Mouse (Mus musculus): ENCODE results near the gene Notch1. TPM values are rescaled to one million over a fixed set of nuclear protein-coding genes. Genes with fewer than 3 reads are reported as not detected.
A peak's percentile ranks its signal among the peaks of the same experiment; 100 is the strongest.

The Notch1 gene
- polyA plus RNA-seq, 1 experiment from 2014 or later, result 29.5 TPM

DNA sequence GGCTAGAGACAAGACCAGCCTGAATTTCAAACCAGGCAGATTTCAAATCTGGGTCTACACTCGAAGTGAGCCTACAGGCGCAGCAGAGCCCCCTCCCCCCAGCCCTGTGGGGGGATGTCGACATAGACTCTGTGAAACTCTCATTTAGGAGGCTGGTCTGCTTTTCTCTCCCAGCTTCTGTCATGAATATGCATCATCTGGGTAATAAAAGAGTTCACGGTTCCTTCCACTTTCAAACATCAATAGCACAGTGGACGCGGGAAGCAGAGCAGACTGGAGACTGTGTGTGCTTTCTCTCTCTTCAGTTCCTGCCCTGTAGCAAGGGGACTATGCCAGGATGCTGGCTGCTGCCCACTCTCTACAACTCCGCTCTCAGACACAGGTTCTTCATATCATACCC, 30.8 kb downstream of the Notch1 start:
- Histone ChIP-seq H3K4me1 (ENCODE audit: control insufficient read depth, insufficient read depth, low read length) (peaks cover 79% of the 10 kb centered on the region), H3K9me3 (ENCODE audit: control insufficient read depth, low read depth, low read length) (no peaks in the 10 kb centered on the region), H3K4me2 (replicated peaks; ENCODE audit: low read depth, low read length) (no peak overlapping the region), H3K36me3 (ENCODE audit: control insufficient read depth, insufficient read depth, low read length) (peaks cover 27% of the 10 kb centered on the region), H3K27ac (ENCODE audit: low read length) (no peak overlapping the region), H3K27me3 (ENCODE audit: control insufficient read depth, insufficient read depth, low read length) (no peaks in the 10 kb centered on the region), H3K4me3 (ENCODE audit: low read depth, low read length) (no peak overlapping the region), H3K9ac (replicated peaks; ENCODE audit: low read depth, low read length) (no peak overlapping the region)
- 46% methylated on average over 7 of the region's 7 CpGs for WGBS
- ATAC-seq (ENCODE audit: insufficient number of reproducible peaks, insufficient read depth, low FRiP score, low read depth), result no peak

DNA sequence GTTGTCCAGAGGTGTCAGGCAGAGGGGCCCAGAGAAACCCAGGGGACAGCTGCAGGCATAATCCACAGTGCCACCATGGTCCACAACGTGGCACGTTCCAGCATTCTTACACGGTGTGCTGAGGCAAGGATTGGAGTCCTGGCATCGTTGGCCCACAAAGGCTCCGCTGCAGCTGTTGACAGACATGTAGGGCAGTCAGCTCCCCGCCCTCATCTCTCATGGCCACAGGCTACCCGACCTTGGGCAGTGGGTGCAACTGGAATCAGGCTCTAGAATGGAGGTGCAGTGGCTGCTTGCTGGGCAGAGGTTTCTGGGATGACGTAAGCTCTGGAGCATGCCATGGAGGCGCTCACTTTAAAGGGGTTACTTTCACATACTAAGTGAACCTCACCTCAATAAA, 31.2 kb downstream of the Notch1 start:
- Histone ChIP-seq H3K36me3 (ENCODE audit: control insufficient read depth, insufficient read depth, low read length) (peaks cover 29% of the 10 kb centered on the region), H3K27me3 (ENCODE audit: control insufficient read depth, insufficient read depth, low read length) (no peaks in the 10 kb centered on the region), H3K9ac (replicated peaks; ENCODE audit: low read depth, low read length) (no peak overlapping the region), H3K4me2 (replicated peaks; ENCODE audit: low read depth, low read length) (no peak overlapping the region), H3K4me3 (ENCODE audit: low read depth, low read length) (no peak overlapping the region), H3K4me1 (ENCODE audit: control insufficient read depth, insufficient read depth, low read length) (peaks cover 77% of the 10 kb centered on the region), H3K9me3 (ENCODE audit: control insufficient read depth, low read depth, low read length) (no peaks in the 10 kb centered on the region), H3K27ac (ENCODE audit: low read length) (no peak overlapping the region)
- no peak for ATAC-seq (ENCODE audit: insufficient number of reproducible peaks, insufficient read depth, low FRiP score, low read depth)
- 83% methylated on average over 9 of the region's 9 CpGs for WGBS

GRCm38 (mm10) chr2:26484169-26484568, 32.3 kb downstream of the Notch1 start:
- Histone ChIP-seq H3K9ac (replicated peaks; ENCODE audit: low read depth, low read length) (no peak overlapping the region), H3K27ac (ENCODE audit: low read length) (peak overlapping the region; percentile 48; the same call in 1 of the 2 replicates), H3K4me2 (replicated peaks; ENCODE audit: low read depth, low read length) (no peak overlapping the region), H3K4me1 (ENCODE audit: control insufficient read depth, insufficient read depth, low read length) (peaks cover 66% of the 10 kb centered on the region), H3K27me3 (ENCODE audit: control insufficient read depth, insufficient read depth, low read length) (no peaks in the 10 kb centered on the region), H3K9me3 (ENCODE audit: control insufficient read depth, low read depth, low read length) (no peaks in the 10 kb centered on the region), H3K36me3 (ENCODE audit: control insufficient read depth, insufficient read depth, low read length) (peaks cover 40% of the 10 kb centered on the region), H3K4me3 (ENCODE audit: low read depth, low read length) (no peak overlapping the region)
- ATAC-seq (ENCODE audit: insufficient number of reproducible peaks, insufficient read depth, low FRiP score, low read depth), result no peak
- 92% methylated on average over 10 of the region's 10 CpGs for WGBS

DNA sequence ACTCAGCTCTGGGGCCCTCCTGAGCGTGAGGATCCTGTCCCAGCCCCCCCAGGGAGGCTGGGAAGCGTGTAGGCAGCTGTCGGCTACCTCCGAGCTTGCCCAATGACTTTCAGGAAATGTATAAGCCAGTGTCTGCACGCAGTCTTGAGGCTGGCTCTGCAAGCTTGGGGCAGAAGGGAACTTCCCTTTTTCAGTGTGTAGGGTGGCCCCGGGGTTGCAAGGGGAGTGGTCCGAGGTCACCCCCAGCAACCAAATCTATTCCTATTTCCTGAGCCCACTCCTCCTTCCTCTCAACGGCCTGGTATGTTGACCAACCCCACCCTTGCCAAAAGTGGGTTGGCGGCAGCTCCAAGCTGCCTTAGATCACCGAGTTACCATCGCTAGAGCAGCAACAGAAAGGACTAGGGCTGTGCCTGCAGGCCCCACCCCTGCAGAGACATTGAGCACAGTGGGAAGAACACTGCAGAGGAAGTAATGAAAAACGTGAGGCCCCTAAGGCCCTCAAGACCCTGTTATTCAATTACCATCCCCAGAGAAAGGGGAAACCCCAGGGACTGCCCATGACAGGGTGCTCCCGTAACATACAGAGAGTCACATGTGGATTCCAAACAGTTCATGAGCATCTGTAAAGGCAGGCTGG, 33.1 kb downstream of the Notch1 start:
- 53% methylated on average over 13 of the region's 13 CpGs for WGBS
- Histone ChIP-seq H3K4me2 (replicated peaks; ENCODE audit: low read depth, low read length) (no peak overlapping the region; the same call in 1 of the 2 replicates), H3K36me3 (ENCODE audit: control insufficient read depth, insufficient read depth, low read length) (peaks cover 48% of the 10 kb centered on the region)

GRCm38 (mm10) chr2:26482824-26483223, 33.6 kb downstream of the Notch1 start:
- Histone ChIP-seq H3K4me3 (ENCODE audit: low read depth, low read length) (no peak overlapping the region), H3K4me1 (ENCODE audit: control insufficient read depth, insufficient read depth, low read length) (peaks cover 52% of the 10 kb centered on the region), H3K27me3 (ENCODE audit: control insufficient read depth, insufficient read depth, low read length) (no peaks in the 10 kb centered on the region), H3K9ac (replicated peaks; ENCODE audit: low read depth, low read length) (no peak overlapping the region), H3K27ac (ENCODE audit: low read length) (peak overlapping the region; percentile 79), H3K4me2 (replicated peaks; ENCODE audit: low read depth, low read length) (no peak overlapping the region; the same call in 1 of the 2 replicates), H3K36me3 (ENCODE audit: control insufficient read depth, insufficient read depth, low read length) (peaks cover 54% of the 10 kb centered on the region), H3K9me3 (ENCODE audit: control insufficient read depth, low read depth, low read length) (no peaks in the 10 kb centered on the region)
- 73% methylated on average over 3 of the region's 3 CpGs for WGBS
- ATAC-seq (ENCODE audit: insufficient number of reproducible peaks, insufficient read depth, low FRiP score, low read depth), result no peak

More for the DNA sequence above, 33.1 kb downstream of the Notch1 start:
- Histone ChIP-seq H3K27me3 (ENCODE audit: control insufficient read depth, insufficient read depth, low read length) (no peaks in the 10 kb centered on the region), H3K4me3 (ENCODE audit: low read depth, low read length) (no peak overlapping the region), H3K9me3 (ENCODE audit: control insufficient read depth, low read depth, low read length) (no peaks in the 10 kb centered on the region), H3K4me1 (ENCODE audit: control insufficient read depth, insufficient read depth, low read length) (peaks cover 58% of the 10 kb centered on the region), H3K27ac (ENCODE audit: low read length) (peak overlapping the region; percentile 79), H3K9ac (replicated peaks; ENCODE audit: low read depth, low read length) (no peak overlapping the region)
- 0 out of 2 replicates have a peak, but pooled peaks have one; percentile 7 for ATAC-seq (ENCODE audit: insufficient number of reproducible peaks, insufficient read depth, low FRiP score, low read depth)

DNA sequence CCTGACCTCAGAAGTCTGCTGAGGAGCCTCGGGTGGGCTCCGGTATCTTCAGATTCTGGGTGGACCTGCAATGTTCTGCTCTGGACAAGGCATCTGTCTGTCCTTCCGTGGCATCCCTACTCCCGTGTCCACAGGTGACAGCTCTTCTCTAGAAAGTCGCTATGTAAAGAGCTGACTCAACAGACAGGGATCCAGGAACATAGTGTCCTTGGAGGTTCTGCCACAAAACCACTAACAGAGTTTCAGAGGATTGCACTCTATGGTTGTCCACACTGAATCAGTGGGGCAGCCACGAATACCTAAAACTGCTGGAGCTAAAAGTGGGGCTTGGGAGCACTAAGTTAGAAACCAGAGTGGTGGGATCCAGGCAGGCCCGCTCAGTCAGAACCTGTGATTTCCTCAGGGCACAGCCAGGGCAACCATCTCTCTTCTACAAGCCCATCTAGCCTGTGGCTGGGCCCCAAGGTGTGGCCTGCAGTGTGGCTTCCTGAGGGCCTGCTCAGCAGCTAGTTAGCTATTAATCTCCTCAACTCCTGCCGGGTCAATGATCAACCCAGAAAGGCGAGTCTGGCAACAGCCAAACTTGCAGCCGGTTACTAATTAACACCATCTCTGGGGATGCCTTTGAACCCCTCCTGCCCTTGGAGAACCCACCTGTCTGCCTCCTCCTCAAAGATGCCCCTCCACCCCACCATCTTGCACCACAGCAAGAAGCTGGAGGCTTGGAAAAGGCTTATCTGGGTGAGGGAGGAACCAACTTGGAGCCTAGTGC, 34.6 kb downstream of the Notch1 start:
- Histone ChIP-seq H3K4me1 (ENCODE audit: control insufficient read depth, insufficient read depth, low read length) (peaks cover 43% of the 10 kb centered on the region), H3K4me3 (ENCODE audit: low read depth, low read length) (no peak overlapping the region), H3K4me2 (replicated peaks; ENCODE audit: low read depth, low read length) (0 out of 2 replicates have a peak overlapping the region, but pooled peaks have one; percentile 10), H3K27me3 (ENCODE audit: control insufficient read depth, insufficient read depth, low read length) (no peaks in the 10 kb centered on the region), H3K36me3 (ENCODE audit: control insufficient read depth, insufficient read depth, low read length) (peaks cover 63% of the 10 kb centered on the region), H3K27ac (ENCODE audit: low read length) (peak overlapping the region; percentile 79), H3K9ac (replicated peaks; ENCODE audit: low read depth, low read length) (no peak overlapping the region), H3K9me3 (ENCODE audit: control insufficient read depth, low read depth, low read length) (no peaks in the 10 kb centered on the region)
- peak; percentile 59 for ATAC-seq (ENCODE audit: insufficient number of reproducible peaks, insufficient read depth, low FRiP score, low read depth)
- WGBS, result 62% methylated on average over 10 of the region's 10 CpGs

- ATAC-seq (ENCODE audit: insufficient number of reproducible peaks, insufficient read depth, low FRiP score, low read depth), result no peak
- H3K4me3 ChIP-seq (ENCODE audit: low read depth, low read length), result no peak overlapping the region
- H3K36me3 ChIP-seq (ENCODE audit: control insufficient read depth, insufficient read depth, low read length), result peaks cover 68% of the 10 kb centered on the region
- H3K4me1 ChIP-seq (ENCODE audit: control insufficient read depth, insufficient read depth, low read length), result peaks cover 33% of the 10 kb centered on the region
- no peak overlapping the region for H3K4me2 ChIP-seq (replicated peaks; ENCODE audit: low read depth, low read length)
- no peak overlapping the region; the same call in 1 of the 2 replicates for H3K27ac ChIP-seq (ENCODE audit: low read length)
- H3K27me3 ChIP-seq (ENCODE audit: control insufficient read depth, insufficient read depth, low read length), result no peaks in the 10 kb centered on the region
- no peaks in the 10 kb centered on the region for H3K9me3 ChIP-seq (ENCODE audit: control insufficient read depth, low read depth, low read length)
- WGBS, result 94% methylated on average over 12 of the region's 12 CpGs
- no peak overlapping the region for H3K9ac ChIP-seq (replicated peaks; ENCODE audit: low read depth, low read length)
These were observed 35.6 kb downstream of the Notch1 start for GRCm38 (mm10) chr2:26480911-26481310.

- Histone ChIP-seq H3K36me3 (ENCODE audit: control insufficient read depth, insufficient read depth, low read length) (peaks cover 67% of the 10 kb centered on the region), H3K9ac (replicated peaks; ENCODE audit: low read depth, low read length) (no peak overlapping the region), H3K4me2 (replicated peaks; ENCODE audit: low read depth, low read length) (no peak overlapping the region), H3K27ac (ENCODE audit: low read length) (no peak overlapping the region), H3K27me3 (ENCODE audit: control insufficient read depth, insufficient read depth, low read length) (no peaks in the 10 kb centered on the region), H3K4me3 (ENCODE audit: low read depth, low read length) (no peak overlapping the region), H3K4me1 (ENCODE audit: control insufficient read depth, insufficient read depth, low read length) (peaks cover 21% of the 10 kb centered on the region; the same call in 1 of the 2 replicates), H3K9me3 (ENCODE audit: control insufficient read depth, low read depth, low read length) (no peaks in the 10 kb centered on the region)
- ATAC-seq (ENCODE audit: insufficient number of reproducible peaks, insufficient read depth, low FRiP score, low read depth), result no peak
- 79% methylated on average over 2 of the region's 2 CpGs for WGBS
These were observed 37.7 kb downstream of the Notch1 start for GRCm38 (mm10) chr2:26478685-26479205.
